Mouse (Mus musculus) neural tube, embryonic 11.5 days (tissue): ENCODE measurements at regions not wholly inside any gene's neighbourhood (a gene's known extent, or its start where the extent isn't known, plus 50 kb on each side); places are given as distances from the start of the nearest gene placed in this dataset.

Experiments used
- ATAC-seq: fragments of 200-750 bp; cut with Nextera tagmentation; 2 replicates; pipeline ENCODE4 v1.8.0; 2017; ENCODE audit warnings: moderate number of reproducible peaks, mild to moderate bottlenecking, moderate TSS enrichment, moderate library complexity; ENCODE audit not compliant: insufficient read depth, low FRiP score, low TSS enrichment
- DNase-seq: peaks from one replicate; pipeline ENCODE4 v3.0.0-alpha.2; 2015; ENCODE audit warnings: low spot score
- H3K27ac ChIP-seq: fragments of 300-500 bp; sonication (generic); 2 replicates; pipeline ENCODE4 v1.5.1; 2014; ENCODE audit warnings: low read depth, mild to moderate bottlenecking, low read length
- H3K27me3 ChIP-seq: fragments of 300-500 bp; sonication (generic); 2 replicates; pipeline ENCODE4 v1.6.1; 2014; ENCODE audit warnings: mild to moderate bottlenecking, low read length, mixed read lengths; ENCODE audit not compliant: control insufficient read depth, insufficient read depth
- H3K36me3 ChIP-seq: fragments of 300-500 bp; sonication (generic); 2 replicates; pipeline ENCODE4 v1.6.1; 2014; ENCODE audit warnings: mild to moderate bottlenecking, low read length, moderate library complexity, mixed read lengths; ENCODE audit not compliant: control insufficient read depth, insufficient read depth
- H3K4me1 ChIP-seq: fragments of 300-500 bp; sonication (generic); 2 replicates; pipeline ENCODE4 v1.6.1; 2014; ENCODE audit warnings: low read length, mixed read lengths; ENCODE audit not compliant: control insufficient read depth, insufficient read depth
- H3K4me2 ChIP-seq: fragments of 300-500 bp; sonication (generic); 2 replicates; pipeline ENCODE4 v1.6.1; 2014; ENCODE audit warnings: low read depth, mild to moderate bottlenecking, moderate library complexity
- H3K4me3 ChIP-seq: fragments of 300-500 bp; sonication (generic); 2 replicates; pipeline ENCODE4 v1.5.1; 2014; ENCODE audit warnings: low read depth, low read length
- H3K9ac ChIP-seq: fragments of 300-500 bp; sonication (generic); 2 replicates; pipeline ENCODE4 v1.6.1; 2014; ENCODE audit warnings: mild to moderate bottlenecking, low read length
- H3K9me3 ChIP-seq: fragments of 300-500 bp; sonication (generic); 2 replicates; pipeline ENCODE4 v1.6.1; 2016; ENCODE audit warnings: low read length; ENCODE audit not compliant: control insufficient read depth
- WGBS: fragments of 180-500 bp; shearing (Covaris S2); extraction: QIAGEN DNeasy Blood & Tissue Kit; methylation state at CpG from one replicate; pipeline ENCODE4 v1.1.7; 2014; 5-methylcytosine and 5-hydroxymethylcytosine counted together

- no peaks in the 10 kb centered on the region for H3K27me3 ChIP-seq
- no peaks in the 10 kb centered on the region for H3K36me3 ChIP-seq
- 41% methylated on average over 7 of the region's 7 CpGs for WGBS
- H3K9ac ChIP-seq: no peak overlapping the region
- no peak overlapping the region for H3K27ac ChIP-seq
- H3K4me1 ChIP-seq: no peaks in the 10 kb centered on the region
- no peaks in the 10 kb centered on the region for H3K9me3 ChIP-seq
- H3K4me3 ChIP-seq: no peak overlapping the region
- no peak for ATAC-seq
- DNase-seq: no peak
- H3K4me2 ChIP-seq: no peak overlapping the region
Measured at GRCm38 (mm10) chr8:50387189-50387588, 1543.4 kb upstream of the Tenm3 start.

- 89% methylated on average over 2 of the region's 2 CpGs for WGBS
- Histone ChIP-seq H3K9ac (no peak overlapping the region), H3K36me3 (no peaks in the 10 kb centered on the region), H3K27me3 (no peaks in the 10 kb centered on the region), H3K27ac (no peak overlapping the region), H3K9me3 (no peaks in the 10 kb centered on the region), H3K4me2 (no peak overlapping the region), H3K4me1 (no peaks in the 10 kb centered on the region), H3K4me3 (no peak overlapping the region)
- no peak for ATAC-seq
- no peak for DNase-seq
Measured at GRCm38 (mm10) chr8:50383697-50384096, 1539.9 kb upstream of the Tenm3 start.

GRCm38 (mm10) chr8:50379745-50380144, 1536.0 kb upstream of the Tenm3 start:
- 71% methylated on average over 4 of the region's 4 CpGs for WGBS
- Histone ChIP-seq H3K36me3 (no peaks in the 10 kb centered on the region), H3K27ac (no peak overlapping the region), H3K4me3 (no peak overlapping the region), H3K9ac (no peak overlapping the region), H3K9me3 (no peaks in the 10 kb centered on the region), H3K4me2 (no peak overlapping the region), H3K27me3 (no peaks in the 10 kb centered on the region), H3K4me1 (no peaks in the 10 kb centered on the region)
- ATAC-seq (no peak), DNase-seq (no peak)

GRCm38 (mm10) chr8:50373790-50374189, 1530.0 kb upstream of the Tenm3 start:
- H3K9me3 ChIP-seq: no peaks in the 10 kb centered on the region
- H3K9ac ChIP-seq: no peak overlapping the region
- no peak for ATAC-seq
- no peak overlapping the region for H3K27ac ChIP-seq
- no peaks in the 10 kb centered on the region for H3K27me3 ChIP-seq
- H3K36me3 ChIP-seq: no peaks in the 10 kb centered on the region
- 89% methylated on average over 2 of the region's 2 CpGs for WGBS
- no peak overlapping the region for H3K4me3 ChIP-seq
- H3K4me1 ChIP-seq: no peaks in the 10 kb centered on the region
- no peak for DNase-seq
- H3K4me2 ChIP-seq: no peak overlapping the region

GRCm38 (mm10) chr8:50326485-50326884, 1482.7 kb upstream of the Tenm3 start:
- Histone ChIP-seq H3K4me2 (no peak overlapping the region), H3K9ac (no peak overlapping the region), H3K27ac (no peak overlapping the region), H3K9me3 (no peaks in the 10 kb centered on the region), H3K4me3 (no peak overlapping the region), H3K4me1 (no peaks in the 10 kb centered on the region), H3K27me3 (no peaks in the 10 kb centered on the region), H3K36me3 (no peaks in the 10 kb centered on the region)
- DNase-seq: no peak
- no peak for ATAC-seq
- WGBS: 83% methylated on average over 3 of the region's 3 CpGs

GRCm38 (mm10) chr8:50321356-50321963, 1477.7 kb upstream of the Tenm3 start:
- H3K4me1 ChIP-seq: no peaks in the 10 kb centered on the region
- 0 out of 2 replicates have a peak, but pooled peaks have one; percentile 35 for ATAC-seq
- no peaks in the 10 kb centered on the region for H3K27me3 ChIP-seq
- no peak for DNase-seq
- H3K27ac ChIP-seq: no peak overlapping the region
- no peak overlapping the region for H3K4me2 ChIP-seq
- H3K4me3 ChIP-seq: no peak overlapping the region
- no peak overlapping the region for H3K9ac ChIP-seq
- H3K36me3 ChIP-seq: no peaks in the 10 kb centered on the region
- whole genome bisulfite sequencing: 38% methylated on average over 7 of the region's 7 CpGs
- H3K9me3 ChIP-seq: no peaks in the 10 kb centered on the region

GRCm38 (mm10) chr8:50316641-50317040, 1472.9 kb upstream of the Tenm3 start:
- Histone ChIP-seq H3K9me3 (no peaks in the 10 kb centered on the region), H3K27me3 (no peaks in the 10 kb centered on the region), H3K36me3 (no peaks in the 10 kb centered on the region), H3K4me3 (no peak overlapping the region), H3K27ac (no peak overlapping the region), H3K4me2 (no peak overlapping the region), H3K4me1 (no peaks in the 10 kb centered on the region), H3K9ac (no peak overlapping the region)
- WGBS: 81% methylated on average over 1 of the region's 1 CpGs
- no peak for ATAC-seq
- no peak for DNase-seq

- 77% methylated on average over 3 of the region's 3 CpGs for WGBS
- ATAC-seq (no peak), DNase-seq (no peak)
- no peak overlapping the region for H3K4me3 ChIP-seq
- no peaks in the 10 kb centered on the region for H3K36me3 ChIP-seq
- H3K4me1 ChIP-seq: no peaks in the 10 kb centered on the region
- no peak overlapping the region for H3K27ac ChIP-seq
- H3K4me2 ChIP-seq: no peak overlapping the region
- no peaks in the 10 kb centered on the region for H3K9me3 ChIP-seq
- H3K27me3 ChIP-seq: no peaks in the 10 kb centered on the region
- H3K9ac ChIP-seq: no peak overlapping the region
Measured at GRCm38 (mm10) chr8:50310308-50310707, 1466.6 kb upstream of the Tenm3 start.

GRCm38 (mm10) chr8:50300316-50300715, 1456.6 kb upstream of the Tenm3 start:
- Histone ChIP-seq H3K4me2 (no peak overlapping the region), H3K4me3 (no peak overlapping the region), H3K27ac (no peak overlapping the region), H3K9ac (no peak overlapping the region), H3K4me1 (no peaks in the 10 kb centered on the region), H3K9me3 (no peaks in the 10 kb centered on the region), H3K27me3 (no peaks in the 10 kb centered on the region), H3K36me3 (no peaks in the 10 kb centered on the region)
- DNase-seq (no peak), ATAC-seq (no peak)
- WGBS: 84% methylated on average over 6 of the region's 6 CpGs
